Mouse (Mus musculus): ENCODE measurements around the gene Cep250.

DNA sequence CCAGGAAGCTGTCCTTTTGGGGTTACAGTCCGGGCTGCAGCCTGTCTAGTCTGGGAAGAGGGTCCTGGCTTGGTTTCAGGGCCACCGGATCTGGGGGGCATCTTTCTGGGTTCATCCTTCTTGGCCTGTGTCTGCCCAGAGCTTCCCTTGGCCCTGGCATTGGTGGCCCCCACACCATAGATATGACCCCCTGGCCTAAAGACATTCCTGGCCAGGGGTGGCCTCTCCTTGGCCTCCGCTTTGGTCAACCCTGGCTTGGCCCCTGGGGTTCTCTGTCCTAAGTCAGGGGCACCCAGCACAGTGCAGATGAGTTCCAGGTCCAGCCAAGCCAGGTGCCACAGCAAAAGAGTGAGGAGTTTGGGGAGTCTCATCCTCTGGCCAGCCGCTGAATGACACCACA is 11.6 kb upstream of the Cep250 start:
- TF ChIP-seq POLR2A (IDR thresholded peaks at IDR 0.05; ENCODE audit: control insufficient read depth, low read depth, low read length) (no peak), CTCF (IDR thresholded peaks at IDR 0.05; ENCODE audit: control insufficient read depth, insufficient read depth, insufficient replicate concordance, low read depth, low read length) (no peak)

Data from testis, adult 2 months (tissue).